Mouse (Mus musculus) thymus, postnatal 14 days (tissue): ENCODE measurements around the gene Trpc3.
"Not testable (repeated sequence)": the region's sequence is repeated elsewhere in the genome, so short reads cannot be mapped to it uniquely, and the experiment has no call there.

Source experiments
- DNase-seq: peaks from one replicate; pipeline ENCODE4 v3.0.0; 2021

Gene Trpc3

DNA sequence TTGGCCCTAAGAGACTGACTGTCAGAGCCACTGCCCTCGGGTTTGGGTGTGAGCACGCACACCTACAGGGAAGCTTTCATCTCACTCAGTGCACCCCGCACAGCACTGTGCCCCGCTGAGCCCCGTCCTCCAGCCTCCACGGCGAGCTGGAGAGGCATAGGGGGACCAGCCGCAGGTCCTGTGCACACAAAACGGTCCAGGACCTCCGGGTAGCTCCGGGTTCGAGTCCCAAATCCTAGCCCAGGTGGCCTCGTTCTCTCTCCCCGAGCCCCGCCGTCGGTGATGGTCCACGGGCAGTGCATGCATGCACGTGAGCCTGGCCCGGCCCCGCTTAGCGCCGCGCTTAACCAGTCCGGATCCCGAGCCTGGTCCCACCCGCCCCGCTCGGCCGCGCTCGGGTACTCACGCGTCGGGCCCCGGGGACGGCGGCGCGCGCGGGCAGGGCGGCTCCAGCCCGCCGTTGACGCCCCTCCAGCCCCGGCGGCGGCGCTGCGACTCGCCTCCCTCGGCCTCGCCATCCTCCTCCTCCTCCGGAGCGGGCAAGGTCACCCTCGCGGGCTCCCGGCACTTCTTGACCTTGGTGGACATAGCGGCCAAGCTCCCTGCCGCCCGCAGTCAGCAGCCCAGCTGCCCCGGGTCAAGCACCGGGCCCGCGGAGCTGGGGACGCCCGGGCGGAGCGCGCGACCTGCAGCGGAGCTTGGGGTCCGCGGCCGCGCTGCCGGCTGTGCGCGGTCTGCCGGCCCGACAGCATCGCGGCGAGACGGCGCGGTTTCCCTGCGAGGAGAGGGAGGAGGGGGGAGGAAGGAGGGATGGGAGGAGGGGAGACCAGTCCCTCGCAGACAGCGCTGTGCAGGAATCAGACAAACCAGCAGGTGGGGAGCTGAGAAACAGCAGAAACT is at the start of gene Trpc3:
Gene Trpc3 (minus strand): TSS at position 776 of the 900 bp plus-strand sequence.
- DNase-seq, result peak; percentile 54

DNA sequence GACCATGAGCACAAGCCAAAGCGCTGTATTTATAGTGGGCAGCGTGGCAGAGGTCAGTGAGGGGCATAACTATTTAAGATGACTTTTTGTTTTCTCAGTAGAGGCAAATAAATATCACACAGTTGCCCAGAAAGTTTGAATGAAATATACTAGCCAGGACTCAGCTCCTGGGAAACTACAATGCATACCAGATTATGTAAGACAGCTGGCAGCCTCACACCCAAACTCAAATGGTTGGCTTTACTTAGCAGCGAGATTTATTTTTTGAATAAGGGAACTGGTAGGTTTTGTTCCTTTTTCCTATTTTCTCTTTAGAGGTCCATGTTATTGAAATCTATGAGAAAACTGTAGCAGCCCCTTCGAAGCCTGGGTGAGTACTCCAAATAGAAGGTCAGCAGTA is 48.1 kb upstream of the Trpc3 start:
- DNase-seq, result no peak

DNA sequence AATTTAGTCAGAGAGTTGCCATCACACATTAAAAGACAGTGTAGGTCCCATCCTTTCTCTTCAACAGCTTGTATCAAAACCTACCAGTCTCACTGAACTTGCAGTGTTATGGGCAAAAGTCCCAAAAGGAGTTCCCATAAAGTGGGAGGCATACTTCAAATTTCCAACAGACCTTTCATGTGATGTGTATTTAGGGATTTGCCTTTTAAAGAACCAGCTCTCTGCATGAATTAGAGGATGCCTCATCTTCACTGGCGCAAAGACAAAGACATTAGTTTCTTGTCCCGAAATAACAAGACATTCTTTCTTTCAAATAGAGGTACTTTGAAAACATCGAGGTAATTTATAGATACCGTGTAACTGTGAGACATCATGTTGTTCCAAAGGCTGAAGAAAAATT is 43.1 kb upstream of the Trpc3 start:
- no peak for DNase-seq

DNA sequence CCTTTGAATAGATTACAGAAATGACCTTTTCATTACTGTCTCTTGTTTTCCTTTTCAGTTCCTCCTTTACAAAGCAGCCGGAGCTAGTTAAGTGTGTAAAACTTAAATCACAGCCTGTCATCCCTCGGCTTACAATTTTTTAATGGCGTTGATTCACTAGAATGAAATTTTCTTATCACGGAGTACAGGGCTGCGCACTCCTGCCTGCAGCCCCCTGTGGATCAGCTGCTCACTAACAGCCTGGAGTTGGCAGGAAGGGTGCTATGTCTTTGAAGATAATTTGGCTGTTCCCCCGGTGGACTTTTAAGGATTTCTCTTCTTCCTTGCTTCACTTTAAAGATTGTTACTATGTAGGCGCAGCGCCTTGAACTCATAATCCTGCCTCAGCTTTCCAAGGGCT is 36.6 kb upstream of the Trpc3 start:
- DNase-seq, result no peak

DNA sequence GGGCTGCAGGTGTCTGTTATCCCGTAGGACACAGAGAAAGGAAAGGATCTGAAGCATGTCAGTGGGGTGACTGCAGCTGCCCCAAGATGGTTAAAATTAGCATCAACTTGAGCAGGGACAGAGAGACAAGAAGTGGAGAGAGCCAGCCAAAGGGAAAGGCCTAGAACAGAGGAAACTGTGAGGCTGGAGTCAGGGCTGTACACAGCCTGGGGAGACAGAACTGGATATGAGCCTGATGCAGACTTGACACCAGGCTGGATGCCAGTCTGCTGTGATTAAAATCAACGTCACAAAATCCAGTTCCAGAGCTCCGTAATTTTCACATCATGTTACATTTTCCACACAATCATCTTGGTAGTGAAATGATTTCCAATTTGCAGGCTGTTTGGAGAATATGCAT is 31.9 kb upstream of the Trpc3 start:
- DNase-seq, result no peak

DNA sequence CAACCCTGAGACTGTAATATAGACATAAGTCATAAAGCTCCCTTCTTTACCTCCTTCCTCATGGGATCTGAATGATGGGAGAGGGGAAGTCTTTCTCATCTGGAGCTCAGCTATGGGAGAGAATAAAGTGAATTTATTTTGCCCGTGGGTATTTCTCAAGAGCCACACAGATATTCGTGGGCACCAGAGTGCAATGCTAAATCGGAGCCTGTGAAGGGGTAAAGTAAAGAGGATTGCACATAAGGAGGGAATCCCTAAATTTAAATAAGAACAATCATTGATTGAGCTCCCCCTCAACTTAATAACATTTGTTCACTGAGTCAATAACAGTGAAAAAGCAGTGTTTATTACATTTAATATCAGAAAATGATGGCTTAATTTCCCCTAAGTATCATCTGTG is 19.6 kb upstream of the Trpc3 start:
- DNase-seq, result no peak

DNA sequence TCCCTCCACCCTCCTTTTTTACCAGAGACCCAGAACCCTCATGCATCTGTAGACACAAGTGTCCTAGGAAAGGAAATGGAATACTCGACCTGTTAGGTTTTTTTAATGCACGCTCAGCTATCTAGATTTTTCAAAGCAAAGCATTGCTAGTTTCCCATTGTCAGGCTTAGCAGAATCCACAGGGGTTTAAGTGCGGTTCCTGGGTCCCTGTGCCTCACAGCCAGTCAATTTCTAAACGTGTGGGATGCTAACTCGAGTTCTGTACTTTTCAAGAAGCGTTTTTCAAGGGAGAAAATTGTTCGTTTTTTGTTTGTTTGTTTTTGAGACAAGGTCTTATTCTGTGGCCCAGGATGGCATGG is 304 bp upstream of the Trpc3 start:
- DNase-seq, result no peak

DNA sequence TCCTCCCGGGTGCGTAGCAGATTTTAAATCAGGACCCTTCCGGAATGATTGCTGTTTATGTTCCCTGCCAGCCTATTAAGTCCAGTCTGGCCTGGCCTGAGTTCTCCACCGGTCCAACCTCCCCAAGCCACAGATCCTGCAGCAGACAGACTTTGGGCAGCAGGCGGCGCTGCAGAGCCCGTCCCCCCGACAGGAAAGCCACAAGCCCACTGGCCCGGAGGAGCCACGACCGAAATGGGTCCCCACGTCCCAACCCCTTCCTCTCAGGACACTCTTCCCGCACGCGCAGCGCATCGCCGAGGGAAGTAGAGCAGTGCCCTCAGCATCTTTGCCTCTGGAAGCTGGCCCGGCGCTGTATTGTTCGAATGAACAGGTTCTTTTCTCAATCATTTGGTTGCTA is 1.1 kb downstream of the Trpc3 start:
- DNase-seq, result peak; percentile 71

DNA sequence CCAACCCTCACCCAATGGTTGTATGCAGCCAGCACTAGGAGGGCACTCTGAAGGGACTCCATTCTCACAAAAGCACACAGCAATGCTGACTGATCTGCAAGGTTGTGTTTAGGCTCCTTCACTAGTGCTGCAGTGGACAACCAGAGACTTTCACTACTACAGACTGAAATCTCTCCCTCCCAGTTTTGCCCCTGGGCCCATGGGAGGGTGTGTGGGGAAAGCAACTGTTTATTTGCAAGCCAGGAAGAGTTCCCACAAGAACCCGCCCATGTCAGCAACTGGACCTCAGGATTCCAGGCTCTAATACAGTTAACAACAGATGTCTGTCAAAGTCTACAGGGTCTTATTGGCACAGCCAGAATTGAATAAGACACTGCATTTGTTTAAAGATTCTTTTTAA is 14.1 kb downstream of the Trpc3 start:
- no peak for DNase-seq

DNA sequence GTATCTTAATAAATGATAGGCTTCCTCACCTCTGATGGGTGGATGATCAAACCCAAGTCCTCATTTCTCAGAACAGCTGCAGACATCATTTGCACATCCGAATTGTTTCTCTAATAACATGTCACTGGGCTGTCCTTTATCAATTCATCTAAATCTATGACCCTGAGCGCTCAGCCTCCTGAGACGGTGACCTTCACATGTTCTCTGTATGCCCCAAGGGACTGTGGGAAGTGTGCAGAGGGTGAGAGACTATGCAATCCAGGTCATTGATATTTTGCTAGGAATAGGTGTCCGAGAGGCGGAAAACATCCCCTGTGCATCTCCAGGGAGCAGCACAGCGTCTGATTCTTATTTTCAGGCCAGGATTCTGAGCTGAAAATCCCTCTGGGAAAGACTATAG is 22.2 kb downstream of the Trpc3 start:
- DNase-seq, result no peak

DNA sequence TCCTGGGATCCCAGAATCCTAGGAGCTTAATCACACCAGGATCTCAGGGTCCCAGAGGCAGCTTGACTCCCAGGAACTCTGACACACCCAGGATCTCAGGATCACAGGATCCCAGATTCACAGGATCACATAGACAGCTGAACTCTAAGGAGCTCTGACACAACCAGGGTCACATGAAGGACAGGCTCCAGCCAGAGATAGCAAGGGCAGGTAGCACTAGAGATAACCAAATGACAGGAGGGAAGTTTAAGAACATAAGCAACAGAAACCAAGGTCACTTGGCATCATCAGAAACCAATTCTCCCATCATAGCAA is 44.8 kb downstream of the Trpc3 start:
- not testable (repeated sequence) for DNase-seq

DNA sequence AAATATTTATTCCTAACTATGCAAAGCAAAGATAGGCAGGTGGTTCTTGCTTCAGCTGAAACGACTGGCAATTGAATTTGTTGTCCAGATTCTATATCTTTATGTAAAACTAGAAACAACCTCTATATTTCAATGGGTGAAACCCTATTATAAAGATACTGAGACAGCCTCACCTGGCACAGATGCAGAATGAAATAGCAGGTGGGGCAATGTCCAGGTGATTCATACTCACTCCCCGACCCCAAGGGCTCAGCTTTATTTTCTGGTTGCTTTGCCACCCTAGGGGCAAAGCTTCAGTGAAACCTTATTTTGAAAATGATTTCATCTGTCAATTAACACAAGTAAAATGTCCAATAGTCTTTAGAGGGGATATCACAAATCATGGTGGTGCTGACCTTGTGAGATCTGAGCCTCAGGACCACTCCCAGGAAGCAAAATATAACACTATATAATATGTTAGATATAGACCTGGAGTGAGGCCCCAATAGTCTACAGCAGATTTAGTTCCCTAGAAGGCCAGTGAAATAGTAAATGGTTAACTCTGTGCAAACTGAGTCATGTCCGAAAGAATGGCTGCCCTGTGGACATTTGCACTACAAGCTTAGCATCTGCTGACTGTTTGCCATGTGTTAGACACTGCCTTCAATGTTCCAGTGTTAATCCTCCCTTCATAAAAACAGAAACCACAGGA is 45.3 kb downstream of the Trpc3 start:
- no peak for DNase-seq

DNA sequence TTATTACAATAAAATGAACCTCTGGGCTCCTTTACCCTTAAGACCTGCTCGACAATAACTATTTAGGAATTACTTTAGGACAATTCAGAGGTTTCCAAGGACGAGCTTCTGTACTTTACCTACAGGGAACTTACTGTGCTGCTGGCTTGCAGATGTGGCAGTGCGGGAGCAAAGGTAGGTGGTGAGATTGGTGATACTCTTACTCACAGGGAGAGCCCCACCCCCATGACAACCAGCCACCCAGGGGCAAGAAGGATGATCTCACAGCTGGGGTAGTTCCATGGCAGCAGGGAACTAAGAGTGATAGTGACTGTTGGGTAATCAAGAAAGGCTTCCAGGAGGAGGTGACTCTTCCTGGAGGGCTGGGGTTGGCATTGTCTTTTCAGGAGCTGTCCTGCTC is 46.6 kb downstream of the Trpc3 start:
- DNase-seq, result no peak

DNA sequence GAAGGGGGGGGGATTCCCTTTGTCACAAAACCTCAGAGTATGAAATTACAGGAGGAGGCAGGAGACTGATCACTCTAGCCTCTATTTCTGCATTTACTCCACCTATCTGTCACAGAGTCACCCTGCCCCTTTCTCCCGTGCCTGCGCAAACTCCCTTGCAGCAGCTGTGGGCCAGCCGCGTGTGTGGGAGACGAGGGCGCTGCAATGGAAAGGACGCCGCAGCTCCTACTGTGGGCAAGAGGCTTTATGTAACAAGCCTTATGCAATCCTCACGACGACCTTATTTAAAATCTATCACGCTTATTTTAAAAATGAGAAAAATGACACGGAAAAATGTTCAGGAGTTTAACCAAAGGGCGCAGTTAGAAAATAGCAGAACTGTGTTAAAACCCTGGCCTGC is 47.2 kb downstream of the Trpc3 start:
- no peak for DNase-seq

DNA sequence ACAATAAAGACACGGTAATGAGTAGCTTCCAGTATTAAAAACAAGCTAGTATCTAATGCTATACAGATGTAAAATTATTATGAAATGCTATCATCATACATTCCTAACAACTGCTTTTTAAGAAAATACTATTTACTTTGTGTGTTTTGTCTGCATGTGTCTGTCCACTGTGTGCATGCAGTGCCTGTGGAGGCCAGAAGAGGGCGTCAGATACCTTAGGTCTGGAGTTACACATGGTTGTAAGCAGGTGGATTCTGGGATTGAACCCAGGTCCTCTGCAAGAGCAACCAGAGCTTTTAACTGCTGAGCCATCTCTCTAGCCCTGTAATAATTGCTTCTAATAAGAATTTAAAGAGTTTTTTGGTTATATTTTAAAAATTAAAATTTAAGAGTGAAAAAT is 49.2 kb downstream of the Trpc3 start:
- peak; percentile 6 for DNase-seq

DNA sequence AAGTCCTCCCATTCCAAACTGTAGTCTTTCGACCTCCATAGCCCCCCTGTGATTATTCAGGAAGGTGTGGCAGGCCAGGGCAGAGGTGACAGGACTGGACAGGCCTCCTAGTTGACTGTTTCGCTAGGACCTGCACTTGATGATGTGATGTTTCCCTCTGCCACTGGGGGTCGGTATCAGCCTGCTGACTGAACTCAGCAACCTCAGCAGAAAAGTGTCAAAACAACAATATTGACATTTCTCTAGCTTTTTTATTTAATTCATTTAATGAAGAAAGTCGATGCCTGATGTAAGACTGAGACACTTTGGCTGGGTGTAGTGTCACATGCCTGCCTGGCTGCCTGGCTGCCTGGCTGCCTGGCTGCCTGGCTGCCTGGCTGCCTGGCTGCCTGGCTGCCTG is 54.5 kb downstream of the Trpc3 start:
- no peak for DNase-seq

DNA sequence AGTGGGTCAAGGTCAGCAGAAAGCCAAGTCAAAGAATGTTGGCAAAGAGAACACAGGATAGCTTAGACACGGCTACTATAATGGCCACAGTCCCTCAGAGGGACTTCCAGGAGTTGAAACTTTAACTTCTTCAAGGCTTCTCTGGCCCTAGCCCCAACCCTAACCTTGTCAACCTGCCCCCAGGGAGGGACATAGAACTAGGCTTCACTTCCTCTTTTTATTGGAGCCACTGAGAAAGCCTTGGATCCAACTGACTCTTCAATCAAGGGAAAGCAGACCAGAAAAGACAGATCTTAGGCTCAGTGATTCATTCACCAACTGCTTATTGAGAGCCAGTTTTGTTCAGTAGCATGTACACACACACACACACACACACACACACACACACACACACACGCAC is 63.2 kb downstream of the Trpc3 start:
- no peak for DNase-seq

DNA sequence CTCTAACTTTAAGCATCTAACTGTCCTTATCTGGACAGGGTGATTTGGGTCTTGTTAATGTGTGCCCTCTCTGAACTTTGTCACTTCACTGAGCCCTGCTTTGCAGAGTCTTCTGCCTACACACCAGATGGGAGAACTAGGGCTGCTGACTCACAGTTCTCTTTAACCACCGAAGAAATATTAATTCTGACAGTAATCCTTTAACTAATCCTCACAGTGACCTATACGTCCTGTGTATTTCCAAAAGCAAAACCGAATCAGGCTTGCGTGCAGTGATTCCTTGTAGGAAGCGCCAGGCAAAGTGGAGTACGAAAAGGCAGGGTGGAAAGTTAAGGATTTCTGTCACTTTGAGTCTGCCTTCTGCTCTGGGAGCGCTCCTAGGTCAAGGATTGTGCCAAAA is 71.8 kb downstream of the Trpc3 start:
- DNase-seq, result no peak

DNA sequence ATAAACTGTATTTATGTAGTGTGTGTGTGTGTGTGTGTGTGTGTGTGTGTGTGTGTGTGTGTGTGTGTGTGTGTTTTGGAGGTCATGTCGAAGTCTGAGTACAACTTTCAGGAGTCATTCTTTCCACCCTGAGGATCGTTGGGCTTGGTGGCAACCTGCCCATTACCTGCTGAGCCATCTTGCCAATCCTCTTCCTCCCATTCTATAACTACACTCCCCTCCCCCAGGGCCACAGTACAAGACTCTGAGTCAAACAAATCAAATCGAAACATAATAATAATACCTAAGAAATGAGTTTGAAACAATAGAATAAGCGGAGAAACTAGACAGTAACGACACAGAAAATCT is 76.1 kb downstream of the Trpc3 start:
- DNase-seq, result no peak

DNA sequence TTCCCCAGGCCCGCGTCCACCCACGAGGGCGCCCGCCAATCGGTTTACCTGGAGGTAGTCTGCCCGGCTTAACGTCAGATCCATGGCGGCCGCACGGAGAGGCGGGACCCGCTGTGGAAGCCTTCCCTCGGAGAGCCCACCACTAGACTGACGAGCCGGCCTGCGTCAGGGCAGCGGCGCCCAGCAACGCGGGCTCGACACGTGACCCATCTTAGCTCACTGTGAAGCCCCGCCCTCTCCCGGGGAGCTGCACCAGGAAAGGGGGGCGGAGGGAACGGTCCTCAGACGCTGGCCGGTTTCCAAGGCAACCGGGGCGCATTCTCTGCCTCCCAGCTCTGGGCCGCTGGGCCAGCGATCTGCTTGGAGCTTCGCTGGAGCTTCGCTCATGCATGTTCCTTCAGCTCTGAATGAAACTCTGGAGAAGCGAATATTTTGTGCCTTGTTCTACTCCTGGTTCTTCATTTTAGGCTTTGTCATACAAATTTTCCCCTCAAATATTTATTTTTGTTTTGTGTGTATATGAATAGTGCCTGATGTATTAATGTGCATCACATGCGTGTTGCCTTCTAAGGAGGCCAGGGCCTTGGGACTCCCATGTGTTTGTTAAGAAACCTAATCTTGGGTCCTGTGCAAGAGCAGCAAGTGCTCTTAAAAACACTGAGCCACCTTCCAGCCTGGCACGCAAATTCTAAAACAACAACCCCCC is 76.6 kb downstream of the Trpc3 start, which contains the start of gene Bbs7:
Gene Bbs7 (minus strand): TSS at position 276 of the 706 bp plus-strand sequence.
- peak; percentile 94 for DNase-seq

DNA sequence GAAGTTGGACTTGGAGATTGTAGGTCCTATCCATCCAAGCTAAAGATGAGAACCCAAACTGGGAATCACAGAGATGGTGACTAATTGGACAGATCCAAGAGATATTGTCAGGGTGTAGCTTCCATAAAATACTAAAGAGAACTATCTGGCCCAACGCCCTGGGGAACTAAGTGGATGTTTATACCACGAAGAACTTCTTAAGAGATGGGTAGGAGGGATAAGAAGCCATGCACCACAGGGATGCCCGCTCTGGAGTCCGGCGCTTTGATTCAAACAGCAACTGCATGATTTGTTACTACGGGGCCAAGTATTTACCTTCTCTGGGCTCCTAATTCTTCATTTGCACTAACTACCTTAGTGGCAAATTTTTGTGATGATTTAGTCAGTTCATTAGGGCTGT is 77.3 kb downstream of the Trpc3 start:
- DNase-seq, result no peak

DNA sequence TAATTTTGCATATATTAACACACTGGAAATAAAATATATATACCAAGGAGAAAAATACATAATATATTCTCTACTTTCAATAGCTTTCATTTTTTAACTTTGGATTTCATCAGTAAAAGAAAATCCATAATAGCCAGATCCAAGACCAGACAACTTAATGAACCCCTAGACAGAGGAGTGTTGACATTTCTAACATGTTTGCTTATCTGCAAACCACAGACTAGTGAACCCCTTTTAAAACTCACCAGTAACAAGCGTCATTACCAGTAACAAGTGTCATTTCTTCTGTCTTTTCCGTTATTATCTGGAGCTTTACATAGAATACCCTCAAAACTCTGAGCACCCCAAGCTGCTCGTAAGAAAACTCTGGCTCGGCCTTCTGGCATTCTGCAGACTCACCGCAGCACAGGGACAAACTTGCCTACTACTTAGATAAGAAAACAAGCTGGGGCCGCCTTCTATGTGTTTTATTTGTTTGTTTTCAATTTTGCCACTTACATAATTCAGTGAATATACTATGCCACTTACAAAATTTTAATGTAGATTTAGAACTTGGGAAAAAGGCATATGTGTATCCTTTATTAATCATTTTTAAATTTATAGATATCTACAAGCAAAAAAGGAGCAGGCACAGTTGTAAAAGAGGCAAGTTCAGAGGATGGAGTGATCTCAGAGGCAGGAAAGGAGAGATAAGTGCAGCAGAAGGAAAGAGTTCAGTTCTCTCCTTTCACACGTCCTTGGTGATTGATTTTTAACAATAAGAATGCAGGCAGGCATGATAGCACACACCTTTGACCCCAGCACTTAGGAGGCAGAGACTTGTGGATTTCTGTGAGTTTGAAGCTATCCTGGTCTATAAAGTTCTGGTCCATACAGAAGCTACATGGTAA is 83.8 kb downstream of the Trpc3 start:
- DNase-seq, result no peak

DNA sequence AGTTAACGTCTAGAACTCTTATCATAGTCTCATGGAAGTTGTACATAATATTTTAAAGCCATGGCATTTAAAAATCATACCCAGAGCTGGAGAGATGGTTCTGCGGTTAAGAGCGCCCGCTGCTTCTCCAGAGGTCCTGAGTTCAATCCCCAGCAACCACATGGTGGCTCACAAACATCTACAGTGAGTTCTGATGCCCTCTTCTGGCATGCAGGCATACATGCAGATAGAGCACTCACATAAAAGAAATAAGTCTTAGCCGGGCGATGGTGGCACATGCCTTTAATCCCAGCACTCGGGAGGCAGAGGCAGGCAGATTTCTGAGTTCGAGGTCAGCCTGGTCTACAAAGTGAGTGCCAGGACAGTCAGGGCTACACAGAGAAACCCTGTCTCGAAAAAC is 90.2 kb downstream of the Trpc3 start:
- DNase-seq, result not testable (repeated sequence)
